Mouse (Mus musculus): ENCODE measurements at regions not wholly inside any gene's neighbourhood (a gene's known extent, or its start where the extent isn't known, plus 50 kb on each side); places are given as distances from the start of the nearest gene placed in this dataset.

DNA sequence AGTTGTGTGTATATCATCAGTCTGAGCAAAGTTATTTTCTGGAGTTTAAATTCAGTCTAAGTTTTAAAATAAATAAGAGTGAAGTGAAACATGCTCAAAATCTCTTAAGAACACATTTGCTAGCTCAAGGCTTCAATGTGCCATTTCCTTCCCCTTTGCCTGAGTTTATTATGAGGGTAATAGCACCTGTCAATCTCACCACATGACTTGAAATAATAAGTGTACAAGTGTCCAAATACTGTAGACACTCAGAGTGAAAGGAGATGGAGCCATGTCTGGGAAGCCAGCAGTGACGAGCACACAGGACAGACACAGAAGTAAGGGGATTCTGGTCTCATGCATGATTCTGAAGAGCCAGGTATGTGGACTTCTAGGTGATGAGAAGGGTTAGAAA is 72.2 kb upstream of the Oprm1 start:
- H3K9ac ChIP-seq (replicated peaks; ENCODE audit: low read depth) = no peak overlapping the region
- H3K4me2 ChIP-seq (replicated peaks; ENCODE audit: low read depth, low read length) = no peak overlapping the region
- H3K27me3 ChIP-seq (replicated peaks; ENCODE audit: insufficient read depth, low read length) = no peaks in the 10 kb centered on the region
- no peaks in the 10 kb centered on the region for H3K9me3 ChIP-seq (ENCODE audit: low read length)
- no peak overlapping the region for H3K4me3 ChIP-seq (ENCODE audit: low read depth, low read length)
- 83% methylated on average over 1 of the region's 1 CpGs for WGBS
- no peak for TF ChIP-seq EP300 (IDR thresholded peaks at IDR 0.05)
- no peak for ATAC-seq
- no peak for DNase-seq (ENCODE audit: low spot score)
- no peaks in the 10 kb centered on the region for H3K36me3 ChIP-seq (ENCODE audit: insufficient read depth, low read length)
- no peak overlapping the region for H3K27ac ChIP-seq (ENCODE audit: low read length)
- H3K4me1 ChIP-seq (ENCODE audit: insufficient read depth, low read depth, low read length) = no peaks in the 10 kb centered on the region

All from lung, postnatal 0 days (tissue).